Mouse (Mus musculus) urinary bladder, postnatal 14 days (tissue): ENCODE data around the gene Zfc3h1.

ENCODE experiments used
- DNase-seq: peaks from one replicate; pipeline ENCODE4 v3.0.0; 2021; ENCODE audit warnings: low spot score

Gene Zfc3h1

GRCm38 (mm10) chr10:115476506-115476905 is 91.7 kb downstream of the Zfc3h1 start:
- no peak for DNase-seq

- no peak for DNase-seq
Observed at GRCm38 (mm10) chr10:115478441-115479141, 93.8 kb downstream of the Zfc3h1 start.
